9 mouse cellular contexts compared by ENCODE assay signal in genomic region chr12:31848630-31849415, GRCm38 (mm10).
DNase-seq lines count a peak whose midpoint lies in the region; ATAC-seq lines count a peak whose summit lies in the region.
"Had no signal": no experiment of that assay in that cellular context is flagged by ENCODE, and none has a peak within 500 bp of the region (broad histone marks: within the 10 kb centered on the region; RNA-seq: fewer than 3 reads in every experiment).

No protein-coding gene starts in this region.

- H3K4me2 ChIP-seq in midbrain, embryonic 14.5 days (ENCODE audit: low read length): no peak overlapping the region
- H3K4me2 ChIP-seq: neural tube, embryonic 12.5 days had no signal

- H3K9me3 ChIP-seq in midbrain, embryonic 14.5 days (ENCODE audit: control insufficient read depth, low read length): no peaks in the 10 kb centered on the region
- no peaks in the 10 kb centered on the region for H3K9me3 ChIP-seq in midbrain, embryonic 10.5 days (replicated peaks)
- H3K9me3 ChIP-seq: neural tube, embryonic 12.5 days had no signal

- H3K36me3 ChIP-seq in midbrain, embryonic 14.5 days (ENCODE audit: control insufficient read depth, insufficient read depth, low read length): no peaks in the 10 kb centered on the region
- H3K36me3 ChIP-seq in midbrain, embryonic 10.5 days: no peaks in the 10 kb centered on the region
- H3K36me3 ChIP-seq: neural tube, embryonic 12.5 days had no signal

- no peaks in the 10 kb centered on the region for H3K27me3 ChIP-seq in midbrain, embryonic 14.5 days (ENCODE audit: control insufficient read depth, insufficient read depth, low read length)
- H3K27me3 ChIP-seq in midbrain, embryonic 10.5 days (ENCODE audit: low read depth, poor library complexity, severe bottlenecking): no peaks in the 10 kb centered on the region
- H3K27me3 ChIP-seq: neural tube, embryonic 12.5 days had no signal

- H3K27ac ChIP-seq in midbrain, embryonic 14.5 days (replicated peaks; ENCODE audit: low read depth, low read length): no peak overlapping the region
- no peak overlapping the region for H3K27ac ChIP-seq in midbrain, embryonic 10.5 days (replicated peaks)
- H3K27ac ChIP-seq: neural tube, embryonic 12.5 days had no signal

- no peaks in the 10 kb centered on the region for H3K4me1 ChIP-seq in midbrain, embryonic 14.5 days (ENCODE audit: control insufficient read depth, insufficient read depth, low read length)
- no peaks in the 10 kb centered on the region for H3K4me1 ChIP-seq in midbrain, embryonic 10.5 days
- H3K4me1 ChIP-seq: neural tube, embryonic 12.5 days had no signal

- H3K4me3 ChIP-seq in midbrain, embryonic 14.5 days (replicated peaks; ENCODE audit: low read depth, low read length): no peak overlapping the region
- H3K4me3 ChIP-seq in midbrain, embryonic 10.5 days: no peak overlapping the region
- H3K4me3 ChIP-seq: neural tube, embryonic 12.5 days had no signal

- peak; percentile 39 for DNase-seq in midbrain, embryonic 14.5 days
- no peak for DNase-seq in midbrain, embryonic 10.5 days (ENCODE audit: low spot score)
- peak; percentile 95 to 96 for DNase-seq in cerebellum, postnatal 10 days
- peak; percentile 72 for DNase-seq in heart, adult 8-10 months (ENCODE audit: low spot score)
- DNase-seq in layer of hippocampus, adult 18-20 months (ENCODE audit: low spot score in 2 of 2): peak; percentile 52 to 72
- peak; percentile 67 to 85 for DNase-seq in lung, postnatal 4 days
- no peak for DNase-seq in spleen, postnatal 10 days (ENCODE audit: low spot score in 2 of 2)

- WGBS in midbrain, embryonic 14.5 days: 81% methylated on average over 5 of the region's 5 CpGs
- 82% methylated on average over 5 of the region's 5 CpGs for whole genome bisulfite sequencing in midbrain, embryonic 10.5 days

- peak; percentile 57 for ATAC-seq in midbrain, embryonic 14.5 days (ENCODE audit: low FRiP score, low TSS enrichment)
- ATAC-seq in megakaryocyte, adult 5-6 weeks (ENCODE audit: poor library complexity, severe bottlenecking): no peak

- no peak overlapping the region for H3K9ac ChIP-seq in midbrain, embryonic 14.5 days (replicated peaks; ENCODE audit: low read length)
- H3K9ac ChIP-seq: neural tube, embryonic 12.5 days had no signal

Comparison
In these comparisons a context has a peak if more than half of its experiments do, and no peak if none do; other contexts are left out.
1. DNase-seq: peak in midbrain, embryonic 14.5 days (single experiment), cerebellum, postnatal 10 days (2 of 2), heart, adult 8-10 months (single experiment), layer of hippocampus, adult 18-20 months (2 of 2) and lung, postnatal 4 days (2 of 2); none in midbrain, embryonic 10.5 days (single experiment) and spleen, postnatal 10 days (0 of 2).